Mouse (Mus musculus) heart, adult 2 months (tissue): ENCODE results near the gene Spred2. TPM values are rescaled to one million over a fixed set of nuclear protein-coding genes. Genes with fewer than 3 reads are reported as not detected.

Experiments
- DNase-seq, 2 experiments: peaks; one replicate each; pipeline ENCODE4 v3.0.0; 2021
- H3K27ac ChIP-seq: fragments of 200-600 bp; 2 replicates; pipeline ENCODE4 v1.8.1; 2022
- H3K27me3 ChIP-seq: fragments of 200-500 bp; 2 replicates; pipeline ENCODE4 v1.6.1; 2012; ENCODE audit warnings: mild to moderate bottlenecking, low read length, inconsistent platforms, mixed read lengths; ENCODE audit not compliant: control insufficient read depth, insufficient read depth
- H3K36me3 ChIP-seq: fragments of 200-500 bp; 2 replicates; pipeline ENCODE4 v1.6.1; 2012; ENCODE audit warnings: low read length, inconsistent platforms; ENCODE audit not compliant: control insufficient read depth, insufficient read depth
- H3K4me1 ChIP-seq: fragments of 200-500 bp; 2 replicates; pipeline ENCODE4 v1.6.1; 2011; ENCODE audit warnings: low read length; ENCODE audit not compliant: control insufficient read depth, insufficient read depth
- H3K4me3 ChIP-seq: fragments of 200-600 bp; 2 replicates; pipeline ENCODE4 v1.8.1; 2022
- H3K79me2 ChIP-seq: fragments of 200-500 bp; replicated peaks from 2 replicates; pipeline ENCODE4 v1.6.1; 2012; ENCODE audit warnings: mild to moderate bottlenecking, inconsistent platforms, low read length, moderate library complexity, mixed read lengths; ENCODE audit not compliant: control insufficient read depth, insufficient read depth
- H3K9ac ChIP-seq: fragments of 200-500 bp; 2 replicates; pipeline ENCODE4 v1.6.1; 2012; ENCODE audit warnings: low read depth, mild to moderate bottlenecking, control low read depth, inconsistent platforms, low read length, mixed read lengths
- CTCF ChIP-seq: fragments of 200-600 bp; IDR thresholded peaks from 2 replicates; pipeline ENCODE4 v1.8.1; 2022; ENCODE audit warnings: antibody characterized with exemption, mild to moderate bottlenecking, moderate library complexity
- EP300 ChIP-seq: fragments of 200-500 bp; IDR thresholded peaks from 2 replicates; pipeline ENCODE4 v1.6.1; 2011; ENCODE audit warnings: low read depth, low read length, control low read depth; ENCODE audit not compliant: insufficient read depth
- POLR2A ChIP-seq: fragments of 200-500 bp; IDR thresholded peaks from 2 replicates; pipeline ENCODE4 v1.6.1; 2011; ENCODE audit warnings: mild to moderate bottlenecking, low read depth, low read length, control low read depth; ENCODE audit not compliant: insufficient read depth
- WGBS: fragments of 180-500 bp; shearing (Covaris S2); methylation state at CpG from one replicate; pipeline ENCODE4 v1.1.7; 2018; 5-methylcytosine and 5-hydroxymethylcytosine counted together
- intact Hi-C: fragments of 180-260 bp; cut with DNase I; formaldehyde crosslinking; loops from one replicate; pipeline ENCODE4 v1.15.1; 2025
- polyA plus RNA-seq: library from polyadenylated mRNA; depleted of rRNA; stranded (reverse); fragments of >200 nt; gene quantifications from 2 replicates; pipeline ENCODE4 v1.2.3, GENCODE M21; 2012
- total RNA-seq, 2 experiments: library from RNA; stranded (reverse); gene quantifications; 2 replicates each; pipeline ENCODE4 v1.2.3; 2021

The Spred2 gene
- total and polyA plus RNA-seq, 3 experiments = 18.5 to 22.1 (median 22.0) TPM

DNA sequence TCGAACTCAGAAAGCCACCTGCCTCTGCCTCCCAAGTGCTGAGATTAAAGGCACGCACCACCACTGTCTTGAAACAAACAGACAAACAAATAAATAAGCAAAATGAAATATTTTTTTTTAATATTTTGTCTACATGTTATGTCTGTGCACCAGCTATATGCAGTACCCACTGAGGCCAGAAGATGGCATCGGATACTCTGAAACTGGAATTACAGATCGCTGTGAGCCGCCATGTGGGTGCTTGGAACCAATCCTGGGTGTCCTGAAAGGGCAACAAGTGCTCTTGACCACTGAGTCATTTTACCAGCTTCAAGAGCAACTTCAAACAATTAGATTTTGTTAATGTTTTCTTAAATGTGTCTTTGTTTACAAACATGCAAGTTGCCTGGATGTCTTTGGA lies 11.5 kb upstream of the Spred2 start:
- WGBS = 95% methylated on average over 5 of the region's 5 CpGs

DNA sequence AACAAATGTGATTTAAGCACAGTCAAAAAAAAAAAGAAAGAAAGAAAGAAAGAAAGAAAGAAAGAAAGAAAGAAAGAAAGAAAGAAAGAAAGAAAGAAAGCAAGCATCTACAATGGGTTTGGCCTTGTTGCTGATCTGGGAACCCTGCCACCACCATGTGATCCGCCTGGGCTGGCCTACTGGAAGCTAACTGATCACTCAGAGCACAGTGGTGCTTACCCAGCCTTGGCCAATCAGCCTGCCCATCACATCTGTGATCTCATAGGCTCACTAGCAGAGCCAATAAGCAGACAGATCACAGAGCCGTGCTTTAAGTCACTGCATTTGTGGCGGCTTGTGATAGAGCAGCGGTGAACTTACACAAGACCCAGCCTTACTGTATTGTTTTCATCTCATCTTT lies 10.4 kb upstream of the Spred2 start:
- Histone ChIP-seq H3K27me3 (no peaks in the 10 kb centered on the region), H3K9ac (no peak overlapping the region), H3K36me3 (no peaks in the 10 kb centered on the region), H3K27ac (no peak overlapping the region), H3K4me3 (no peak overlapping the region), H3K79me2 (no peaks in the 10 kb centered on the region), H3K4me1 (no peaks in the 10 kb centered on the region)
- 90% methylated on average over 4 of the region's 4 CpGs for WGBS
- no peak for DNase-seq
- no peak for TF ChIP-seq EP300
- TF ChIP-seq POLR2A = no peak
- TF ChIP-seq CTCF = no peak
- intact Hi-C loops = no loop called here

More for the DNA sequence above, 11.5 kb upstream of the Spred2 start:
- H3K9ac ChIP-seq = no peak overlapping the region
- no peak overlapping the region for H3K4me3 ChIP-seq
- no peak overlapping the region for H3K27ac ChIP-seq
- H3K27me3 ChIP-seq = no peaks in the 10 kb centered on the region
- no peaks in the 10 kb centered on the region for H3K36me3 ChIP-seq
- no peaks in the 10 kb centered on the region for H3K79me2 ChIP-seq
- no peak for DNase-seq
- intact Hi-C loops = no loop called here
- TF ChIP-seq CTCF = peak; percentile 56
- TF ChIP-seq POLR2A = no peak
- no peaks in the 10 kb centered on the region for H3K4me1 ChIP-seq

DNA sequence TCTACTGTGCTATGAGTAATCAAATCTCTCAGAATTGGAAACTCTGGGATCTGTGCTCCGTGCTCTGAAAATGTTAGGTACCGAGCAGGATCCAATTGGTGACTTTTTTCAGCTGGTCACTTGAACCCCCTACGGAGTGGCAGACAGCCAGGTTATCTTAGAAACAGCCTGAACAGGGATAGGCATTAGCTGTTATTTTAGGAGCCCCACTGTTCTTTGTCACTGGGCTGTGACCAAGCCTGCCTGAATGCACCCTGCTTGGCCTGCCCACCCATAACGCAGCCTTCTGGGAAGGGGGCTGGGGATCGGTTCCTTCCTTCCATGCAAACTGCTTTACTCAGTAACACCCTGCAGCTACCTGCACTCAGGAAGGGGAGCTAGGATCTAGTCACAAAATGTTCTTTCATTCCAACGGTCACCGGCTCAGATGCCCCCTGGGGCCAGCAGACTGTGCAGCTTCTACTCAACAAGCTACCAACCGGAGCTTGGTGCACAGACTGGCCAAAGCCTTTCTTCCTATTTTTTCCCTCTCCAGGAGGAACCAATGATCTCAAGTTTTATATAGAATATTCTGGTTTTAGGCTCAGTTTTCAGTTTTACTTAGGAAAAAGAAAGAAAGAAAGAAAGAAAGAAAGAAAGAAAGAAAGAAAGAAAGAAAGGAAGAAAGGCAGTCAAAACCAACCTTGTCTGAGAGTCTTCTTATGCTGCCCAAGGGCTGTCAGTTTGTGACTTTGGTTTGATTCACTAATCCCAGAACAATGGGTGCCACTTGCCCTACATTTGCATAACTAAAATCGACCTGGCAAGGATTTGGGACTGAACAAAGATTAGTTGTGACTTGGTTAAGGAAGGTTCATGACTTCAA lies 6.6 kb upstream of the Spred2 start:
- WGBS = 56% methylated on average over 9 of the region's 9 CpGs
- Histone ChIP-seq H3K27me3 (no peaks in the 10 kb centered on the region), H3K4me1 (peaks cover 2% of the 10 kb centered on the region), H3K79me2 (no peaks in the 10 kb centered on the region), H3K9ac (no peak overlapping the region), H3K27ac (no peak overlapping the region), H3K36me3 (no peaks in the 10 kb centered on the region), H3K4me3 (no peak overlapping the region)
- TF ChIP-seq CTCF = no peak
- no peak for TF ChIP-seq EP300
- no peak for TF ChIP-seq POLR2A
- no peak for DNase-seq
- intact Hi-C loops = no loop called here

DNA sequence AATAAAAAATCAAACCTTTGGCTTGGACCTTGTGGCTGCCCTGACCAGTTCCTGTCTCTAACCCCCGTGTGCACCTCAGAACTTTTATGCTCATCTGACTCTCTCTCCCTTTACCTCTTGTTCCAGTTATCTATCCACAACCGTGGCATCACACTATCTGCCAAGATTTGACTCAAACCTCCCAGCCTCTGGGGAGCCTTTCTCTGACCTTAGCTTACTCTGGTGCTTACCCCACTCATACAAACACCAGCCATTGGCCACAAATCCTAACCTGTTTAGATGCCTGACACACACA lies 6.0 kb upstream of the Spred2 start:
- Histone ChIP-seq H3K79me2 (no peaks in the 10 kb centered on the region), H3K36me3 (no peaks in the 10 kb centered on the region), H3K4me3 (no peak overlapping the region), H3K27me3 (no peaks in the 10 kb centered on the region), H3K27ac (no peak overlapping the region), H3K9ac (no peak overlapping the region), H3K4me1 (peaks cover 2% of the 10 kb centered on the region)
- DNase-seq = no peak
- WGBS = 64% methylated on average over 2 of the region's 2 CpGs
- TF ChIP-seq CTCF (no peak), POLR2A (no peak), EP300 (no peak)
- intact Hi-C loops = no loop called here

DNA sequence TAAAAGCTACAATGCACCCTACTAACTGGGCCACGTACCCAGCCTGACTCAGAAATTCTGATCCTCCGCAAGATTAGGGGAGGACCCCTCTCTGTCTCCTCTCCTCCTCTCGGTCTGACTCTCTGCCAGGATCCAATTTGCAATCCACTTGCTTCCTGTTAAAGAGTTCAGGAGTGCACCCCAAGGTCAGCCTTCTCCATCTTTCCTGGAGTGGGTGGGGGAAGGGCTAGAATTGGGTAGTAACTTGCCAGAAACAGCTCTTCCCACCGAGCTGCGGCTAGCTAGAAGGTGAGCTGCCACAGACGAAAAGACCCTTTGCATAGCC lies 4.8 kb upstream of the Spred2 start:
- DNase-seq = peak in 1 of 2 experiments; percentile 50
- H3K36me3 ChIP-seq = no peaks in the 10 kb centered on the region
- peaks cover 2% of the 10 kb centered on the region for H3K4me1 ChIP-seq
- H3K79me2 ChIP-seq = no peaks in the 10 kb centered on the region
- H3K27me3 ChIP-seq = no peaks in the 10 kb centered on the region
- 25% methylated on average over 6 of the region's 6 CpGs for WGBS
- H3K27ac ChIP-seq = peak overlapping the region; percentile 78; the same call in 1 of the 2 replicates
- TF ChIP-seq POLR2A = no peak
- TF ChIP-seq EP300 = no peak
- TF ChIP-seq CTCF = no peak
- H3K9ac ChIP-seq = peak overlapping the region; percentile 65
- intact Hi-C loops = no loop called here
- peak overlapping the region; percentile 65 for H3K4me3 ChIP-seq

DNA sequence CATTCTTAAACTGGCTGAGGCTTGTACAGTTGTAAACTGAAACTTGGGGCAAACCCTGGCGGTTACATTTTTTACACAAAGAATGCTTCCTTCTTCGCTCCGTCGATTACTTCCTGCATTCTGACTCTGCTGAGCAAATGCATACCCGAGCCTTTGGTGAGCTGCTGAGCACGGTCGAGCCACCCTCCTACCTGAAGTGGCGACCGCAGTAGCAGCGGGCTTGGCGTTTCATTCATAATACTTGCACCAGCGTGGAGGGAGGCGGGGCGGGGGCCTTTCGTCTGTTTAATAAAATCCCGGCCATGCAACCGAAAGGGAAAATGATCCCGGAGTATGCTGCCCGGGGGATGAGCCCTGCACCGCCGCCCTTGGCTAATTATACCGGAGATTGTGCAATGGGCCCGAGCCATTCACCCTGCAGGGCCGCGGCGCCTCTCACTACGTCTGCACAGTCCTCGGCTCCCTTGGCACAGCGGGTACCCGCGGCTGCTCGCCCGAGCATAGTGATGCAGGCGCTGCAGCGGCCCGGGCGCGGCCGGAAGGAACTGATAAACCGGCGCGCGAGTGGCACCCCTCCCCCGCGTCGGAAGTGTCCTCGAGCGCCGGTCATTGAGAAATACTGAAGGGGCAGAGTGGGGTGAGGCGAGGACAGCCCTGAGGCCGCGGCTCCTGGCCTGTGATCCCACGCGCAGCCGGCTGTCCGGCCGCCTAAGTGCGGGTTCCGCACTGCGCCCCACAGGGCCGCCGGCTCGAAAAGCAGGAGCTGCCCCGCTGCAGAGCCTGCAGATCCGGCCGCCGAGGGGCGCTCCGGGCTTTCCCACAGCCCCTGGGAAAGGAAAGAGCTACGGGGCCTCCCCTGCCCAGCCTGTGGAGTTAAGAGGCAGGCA lies 4.1 kb upstream of the Spred2 start:
- intact Hi-C loops = loop anchor here (1.0 to 5.0 kb wide), 4 partner anchors 88 to 192 kb away; partner anchors contain the start of gene Actr2
- H3K4me3 ChIP-seq = peak overlapping the region; percentile 65
- no peaks in the 10 kb centered on the region for H3K79me2 ChIP-seq
- WGBS = under 1% methylated on average over 70 of the region's 70 CpGs
- H3K36me3 ChIP-seq = no peaks in the 10 kb centered on the region
- H3K27me3 ChIP-seq = no peaks in the 10 kb centered on the region
- H3K27ac ChIP-seq = peak overlapping the region; percentile 78
- peaks cover 2% of the 10 kb centered on the region for H3K4me1 ChIP-seq
- peak; percentile 89 for TF ChIP-seq CTCF
- TF ChIP-seq POLR2A = peak; percentile 28; the same call in 1 of the 2 replicates
- TF ChIP-seq EP300 = 0 out of 2 replicates have a peak, but pooled peaks have one; percentile 10
- H3K9ac ChIP-seq = peak overlapping the region; percentile 82
- peak; percentile 91 to 93 for DNase-seq
